In the genomic region with DNA sequence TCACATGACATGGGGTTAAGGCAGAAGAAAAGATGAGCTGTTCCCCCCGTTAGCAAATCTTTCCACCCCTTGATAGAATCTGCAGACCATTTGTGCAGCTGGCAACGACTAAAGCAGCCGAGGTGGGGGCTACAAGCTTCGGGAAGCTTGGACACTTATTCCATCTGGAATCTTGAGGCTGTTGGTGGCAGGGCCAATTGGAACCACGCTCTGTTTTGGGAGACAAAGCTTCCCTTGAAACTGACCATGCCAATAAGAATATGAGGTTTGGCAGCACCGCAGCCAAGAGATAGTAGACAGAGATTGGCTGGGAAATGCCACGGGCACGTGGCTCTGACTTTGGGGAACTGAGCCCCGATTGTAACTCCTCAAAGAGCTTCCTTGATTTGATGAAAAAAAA, we compare ENCODE assay signal across 11 mouse cellular contexts. TPM values are rescaled to one million over a fixed set of nuclear protein-coding genes. Genes with fewer than 3 reads are reported as not detected.
DNase-seq lines count a peak whose midpoint lies in the region; ATAC-seq lines count a peak whose summit lies in the region.
"Had no signal": no experiment of that assay in that cellular context is flagged by ENCODE, and none has a peak within 500 bp of the region (broad histone marks: within the 10 kb centered on the region; RNA-seq: fewer than 3 reads in every experiment).

No protein-coding gene starts in this region.

- no peaks in the 10 kb centered on the region for H3K36me3 ChIP-seq in heart, embryonic 12.5 days
- H3K36me3 ChIP-seq in heart, embryonic 16.5 days (ENCODE audit: control insufficient read depth, insufficient read depth), result no peaks in the 10 kb centered on the region
- H3K36me3 ChIP-seq in liver, embryonic 12.5 days, result no peaks in the 10 kb centered on the region
- H3K36me3 ChIP-seq: limb, embryonic 12.5 days had no signal

- 52% methylated on average over 9 of the region's 9 CpGs for WGBS in heart, embryonic 12.5 days
- WGBS in heart, embryonic 16.5 days, result 61% methylated on average over 9 of the region's 9 CpGs
- WGBS in liver, embryonic 12.5 days (ENCODE audit: insufficient replicate concordance), result 62% methylated on average over 9 of the region's 9 CpGs

- no peaks in the 10 kb centered on the region for H3K27me3 ChIP-seq in heart, embryonic 12.5 days (replicated peaks)
- no peaks in the 10 kb centered on the region for H3K27me3 ChIP-seq in heart, embryonic 16.5 days (ENCODE audit: control insufficient read depth, insufficient read depth, low read length)
- H3K27me3 ChIP-seq in liver, embryonic 12.5 days (replicated peaks), result no peaks in the 10 kb centered on the region
- H3K27me3 ChIP-seq: limb, embryonic 12.5 days had no signal

- no peak for DNase-seq in heart, adult 8-10 months (ENCODE audit: low spot score)
- DNase-seq in right cerebral cortex, postnatal 10 days (ENCODE audit: low spot score in 2 of 2), result peak; percentile 70 to 74
- no peak for DNase-seq in right cerebral cortex, postnatal 14 days
- DNase-seq in skeletal muscle tissue, adult 2 months (ENCODE audit: low read depth, low spot score), result peak; percentile 24
- no peak for DNase-seq in liver
- DNase-seq: kidney, adult 18-20 months had no signal

- ATAC-seq in heart, embryonic 12.5 days (ENCODE audit: insufficient number of reproducible peaks, low FRiP score), result no peak
- peak; percentile 49; the same call in 1 of the 2 replicates for ATAC-seq in heart, embryonic 16.5 days (replicated peaks; ENCODE audit: extremely low read depth, insufficient read depth, low FRiP score)
- ATAC-seq in liver, embryonic 12.5 days, result no peak
- ATAC-seq: CD4-positive, CD25-positive, alpha-beta regulatory T cell, adult 4 months had no signal

- H3K9me3 ChIP-seq in heart, embryonic 12.5 days (replicated peaks), result 0 out of 2 replicates have a peak, but pooled peaks cover 5% of the 10 kb centered on the region
- H3K9me3 ChIP-seq in heart, embryonic 16.5 days (replicated peaks; ENCODE audit: control insufficient read depth, low read length), result no peaks in the 10 kb centered on the region
- H3K9me3 ChIP-seq in liver, embryonic 12.5 days (replicated peaks), result no peaks in the 10 kb centered on the region
- H3K9me3 ChIP-seq: limb, embryonic 12.5 days had no signal

- no peak overlapping the region for H3K9ac ChIP-seq in heart, embryonic 12.5 days
- H3K9ac ChIP-seq in heart, embryonic 16.5 days (ENCODE audit: low read length), result no peak overlapping the region
- no peak overlapping the region for H3K9ac ChIP-seq in liver, embryonic 12.5 days

- H3K27ac ChIP-seq in heart, embryonic 12.5 days (ENCODE audit: poor library complexity, severe bottlenecking), result peak overlapping the region; percentile 44
- no peak overlapping the region; the same call in 1 of the 2 replicates for H3K27ac ChIP-seq in heart, embryonic 16.5 days (ENCODE audit: low read length)
- no peak overlapping the region for H3K27ac ChIP-seq in liver, embryonic 12.5 days
- H3K27ac ChIP-seq: limb, embryonic 12.5 days had no signal

- H3K4me2 ChIP-seq in heart, embryonic 12.5 days, result no peak overlapping the region
- no peak overlapping the region for H3K4me2 ChIP-seq in heart, embryonic 16.5 days (ENCODE audit: low read depth, low read length)
- no peak overlapping the region for H3K4me2 ChIP-seq in liver, embryonic 12.5 days
- H3K4me2 ChIP-seq: limb, embryonic 12.5 days had no signal

- H3K4me3 ChIP-seq in heart, embryonic 12.5 days, result no peak overlapping the region
- H3K4me3 ChIP-seq in heart, embryonic 16.5 days (ENCODE audit: low read length), result no peak overlapping the region
- no peak overlapping the region for H3K4me3 ChIP-seq in liver, embryonic 12.5 days
- H3K4me3 ChIP-seq: limb, embryonic 12.5 days had no signal

- peaks cover 29% of the 10 kb centered on the region for H3K4me1 ChIP-seq in heart, embryonic 12.5 days (replicated peaks)
- peaks cover 8% of the 10 kb centered on the region; the same call in 1 of the 2 replicates for H3K4me1 ChIP-seq in heart, embryonic 16.5 days (ENCODE audit: control insufficient read depth, insufficient read depth, low read length)
- H3K4me1 ChIP-seq in liver, embryonic 12.5 days, result no peaks in the 10 kb centered on the region

RNA-seq across cellular contexts. Expression of a gene that starts 31.7 kb away (rescaled TPM):
- 10.5 and 11.6 TPM in 2 replicates for polyA plus RNA-seq in heart, embryonic 12.5 days (2016; fragmentation: Nextera tagmentation; extraction: Ambion mirVana)
- 10 to 100 TPM in 3 of 4 experiments, 1 to 10 TPM in 1; 6.6 to 16.3 (median 13.3) TPM for total RNA-seq in heart, adult 8-10 months (2022)
- polyA plus RNA-seq in heart, embryonic 16.5 days (2015; fragmentation: Nextera tagmentation; extraction: Ambion mirVana), result 8.9 and 11.0 TPM in 2 replicates
- polyA plus RNA-seq in liver, embryonic 12.5 days (2016; fragmentation: Nextera tagmentation; extraction: Ambion mirVana), result 2.3 and 2.7 TPM in 2 replicates
- polyA plus RNA-seq: CD4-positive, CD25-positive, alpha-beta regulatory T cell, adult 4 months had no signal

Comparison
In these comparisons a context has a peak if more than half of its experiments do, and no peak if none do; other contexts are left out.
1. DNase-seq: peak in right cerebral cortex, postnatal 10 days (2 of 2) and skeletal muscle tissue, adult 2 months (single experiment); none in heart, adult 8-10 months (single experiment), right cerebral cortex, postnatal 14 days (single experiment) and liver (single experiment).